Mouse (Mus musculus) kidney, adult 2 months (tissue): ENCODE data around the gene Dnah2. TPM values are rescaled to one million over a fixed set of nuclear protein-coding genes. Genes with fewer than 3 reads are reported as not detected.

Source experiments
- DNase-seq: peaks from one replicate; pipeline ENCODE4 v3.0.0; 2021
- H3K27ac ChIP-seq: fragments of 200-500 bp; 2 replicates; pipeline ENCODE4 v1.5.1; 2012; ENCODE audit warnings: low read depth, low read length, control low read depth, inconsistent platforms; ENCODE audit not compliant: insufficient read depth
- H3K27me3 ChIP-seq: fragments of 200-500 bp; replicated peaks from 2 replicates; pipeline ENCODE4 v1.6.1; 2012; ENCODE audit warnings: mild to moderate bottlenecking, moderate library complexity, low read length, inconsistent platforms; ENCODE audit not compliant: control insufficient read depth, insufficient read depth
- H3K36me3 ChIP-seq: fragments of 200-500 bp; 2 replicates; pipeline ENCODE4 v1.6.1; 2012; ENCODE audit warnings: mild to moderate bottlenecking, moderate library complexity, low read length, inconsistent platforms; ENCODE audit not compliant: control insufficient read depth, insufficient read depth
- H3K4me1 ChIP-seq: fragments of 200-500 bp; 2 replicates; pipeline ENCODE4 v1.6.1; 2011; ENCODE audit warnings: low read length; ENCODE audit not compliant: control insufficient read depth, insufficient read depth
- H3K4me3 ChIP-seq: fragments of 200-500 bp; 2 replicates; pipeline ENCODE4 v1.5.1; 2011; ENCODE audit warnings: mild to moderate bottlenecking, low read depth, low read length, control low read depth; ENCODE audit not compliant: insufficient read depth
- CTCF ChIP-seq: fragments of 200-500 bp; conservative IDR thresholded peaks from 2 replicates; pipeline ENCODE4 v1.5.1; 2011; ENCODE audit warnings: low read depth, mild to moderate bottlenecking, control low read depth, low read length, moderate library complexity, mixed read lengths; ENCODE audit not compliant: insufficient read depth, insufficient read length
- POLR2A ChIP-seq: fragments of 200-500 bp; IDR thresholded peaks from one replicate; pipeline ENCODE4 v1.6.1; 2011; ENCODE audit warnings: low read depth, low read length, control low read depth
- WGBS: fragments of 180-500 bp; shearing (Covaris S2); methylation state at CpG from one replicate; pipeline ENCODE4 v1.1.7; 2018; 5-methylcytosine and 5-hydroxymethylcytosine counted together
- polyA plus RNA-seq: library from polyadenylated mRNA; depleted of rRNA; stranded (reverse); fragments of >200 nt; gene quantifications from 2 replicates; pipeline ENCODE4 v1.2.3, GENCODE M21; 2012

The Dnah2 gene
- polyA plus RNA-seq, 1 experiment = 0.50 TPM

DNA sequence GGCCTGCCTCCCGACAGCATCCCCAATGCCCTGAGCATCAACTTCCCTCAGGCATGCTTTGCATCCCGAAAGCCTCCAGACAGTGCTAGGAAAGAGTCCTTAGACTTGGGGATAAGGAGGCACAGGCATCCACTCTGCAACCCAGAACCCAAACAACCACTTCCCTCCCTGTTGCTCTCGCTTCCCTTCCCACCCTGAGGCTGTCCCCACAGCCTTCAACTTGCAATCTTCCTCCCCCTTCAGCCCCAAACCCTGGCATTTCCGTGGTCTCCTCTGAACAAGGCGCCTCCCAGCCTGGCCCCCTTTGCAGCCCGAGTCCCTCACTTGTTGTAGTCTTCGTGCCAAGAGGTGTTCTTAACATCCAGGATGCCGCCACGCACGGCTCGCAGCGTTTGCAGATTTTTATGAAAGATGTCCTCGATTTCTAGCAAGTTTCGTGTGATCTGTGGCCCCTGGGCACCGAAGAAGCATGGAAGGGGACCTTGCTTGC lies 32.7 kb downstream of the Dnah2 start:
- WGBS = 65% methylated on average over 15 of the region's 15 CpGs
- no peaks in the 10 kb centered on the region for H3K27me3 ChIP-seq
- TF ChIP-seq CTCF (no peak), POLR2A (no peak)
- no peaks in the 10 kb centered on the region for H3K36me3 ChIP-seq
- H3K27ac ChIP-seq = no peak overlapping the region
- H3K4me3 ChIP-seq = no peak overlapping the region
- DNase-seq = no peak
- H3K4me1 ChIP-seq = no peaks in the 10 kb centered on the region

DNA sequence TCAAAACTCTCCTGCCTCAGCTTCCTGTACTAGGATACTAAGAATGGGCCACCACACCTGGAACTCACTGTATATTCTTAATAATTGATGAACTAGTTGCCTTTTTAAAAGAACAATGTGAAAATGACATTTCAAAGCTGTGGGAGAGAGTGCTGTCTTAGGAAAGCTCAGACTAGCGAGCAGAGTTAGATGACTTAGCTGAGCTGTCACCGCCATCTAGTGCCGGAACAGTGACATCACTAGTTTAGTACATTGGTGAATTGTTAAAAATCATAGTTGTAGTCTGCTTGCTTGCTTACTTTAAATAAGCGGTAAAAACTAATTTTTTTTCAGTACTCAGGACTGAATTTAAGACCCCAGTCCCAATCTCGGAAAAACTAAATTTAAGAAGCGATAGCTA lies 35.1 kb downstream of the Dnah2 start:
- TF ChIP-seq CTCF (peak; percentile 89), POLR2A (no peak)
- Histone ChIP-seq H3K4me1 (no peaks in the 10 kb centered on the region), H3K4me3 (no peak overlapping the region), H3K27ac (no peak overlapping the region), H3K27me3 (no peaks in the 10 kb centered on the region), H3K36me3 (no peaks in the 10 kb centered on the region)
- DNase-seq = peak; percentile 46
- WGBS = 9% methylated on average over 6 of the region's 6 CpGs

DNA sequence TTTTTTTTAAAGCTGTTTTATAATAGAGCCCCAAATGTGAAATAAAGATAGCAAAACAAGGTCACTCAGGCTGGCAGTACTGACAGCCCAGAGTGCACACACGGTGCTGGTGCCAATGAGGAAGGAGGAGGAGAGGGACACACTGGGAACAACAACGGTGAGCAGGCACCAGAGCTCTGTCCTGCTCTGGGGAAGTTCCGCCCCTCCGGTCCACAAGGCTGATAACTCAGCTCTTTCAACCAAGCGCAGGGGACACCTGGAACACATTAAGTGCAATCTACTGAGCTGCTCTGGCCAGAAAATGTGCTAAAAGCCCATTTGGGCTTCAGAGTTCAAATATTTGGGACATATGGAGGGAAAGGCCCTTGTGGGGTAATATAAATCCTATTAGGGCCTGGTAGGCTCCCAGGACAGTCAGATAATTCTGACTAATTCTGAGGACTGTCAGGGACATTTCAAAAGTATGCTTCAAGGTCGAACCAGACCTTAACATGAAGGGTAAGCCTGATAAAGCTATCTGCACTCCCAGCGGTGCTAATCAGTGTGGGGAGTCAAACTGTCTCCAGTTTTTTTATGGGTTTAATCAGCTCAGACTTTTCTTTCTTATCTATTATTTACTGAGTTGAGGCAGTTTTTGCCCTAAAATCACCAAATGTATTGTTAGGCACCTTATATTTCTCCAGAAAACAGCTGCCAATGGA lies 38.0 kb downstream of the Dnah2 start:
- Histone ChIP-seq H3K36me3 (no peaks in the 10 kb centered on the region), H3K27me3 (no peaks in the 10 kb centered on the region), H3K27ac (no peak overlapping the region), H3K4me3 (no peak overlapping the region), H3K4me1 (no peaks in the 10 kb centered on the region)
- 48% methylated on average over 7 of the region's 7 CpGs for WGBS
- DNase-seq = no peak
- TF ChIP-seq POLR2A = no peak
- TF ChIP-seq CTCF = no peak

DNA sequence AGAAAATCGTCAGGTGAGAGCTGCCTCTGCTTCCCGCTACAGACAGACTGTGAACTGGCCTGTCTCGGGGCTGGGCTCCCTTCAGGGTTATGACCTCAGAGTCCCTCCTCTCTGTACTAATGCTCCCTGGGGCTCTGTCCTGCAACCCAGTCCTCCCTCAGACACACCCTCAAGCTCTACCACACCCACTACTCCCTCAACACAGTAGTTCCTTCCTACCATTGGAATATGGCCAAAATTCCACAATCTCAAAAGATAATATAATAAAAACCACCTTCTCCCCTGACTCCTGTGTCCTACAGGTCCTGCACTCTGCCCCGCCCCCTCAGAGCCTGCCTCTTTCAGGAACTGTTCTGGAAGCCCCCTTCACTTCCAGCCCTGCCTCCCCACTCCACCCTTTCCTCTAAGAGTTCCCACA lies 45.0 kb downstream of the Dnah2 start:
- H3K4me3 ChIP-seq = no peak overlapping the region
- H3K27ac ChIP-seq = no peak overlapping the region
- DNase-seq = peak; percentile 7
- H3K4me1 ChIP-seq = no peaks in the 10 kb centered on the region
- WGBS = 44% methylated on average over 4 of the region's 4 CpGs
- TF ChIP-seq POLR2A (no peak), CTCF (no peak)
- no peaks in the 10 kb centered on the region for H3K36me3 ChIP-seq
- H3K27me3 ChIP-seq = no peaks in the 10 kb centered on the region

DNA sequence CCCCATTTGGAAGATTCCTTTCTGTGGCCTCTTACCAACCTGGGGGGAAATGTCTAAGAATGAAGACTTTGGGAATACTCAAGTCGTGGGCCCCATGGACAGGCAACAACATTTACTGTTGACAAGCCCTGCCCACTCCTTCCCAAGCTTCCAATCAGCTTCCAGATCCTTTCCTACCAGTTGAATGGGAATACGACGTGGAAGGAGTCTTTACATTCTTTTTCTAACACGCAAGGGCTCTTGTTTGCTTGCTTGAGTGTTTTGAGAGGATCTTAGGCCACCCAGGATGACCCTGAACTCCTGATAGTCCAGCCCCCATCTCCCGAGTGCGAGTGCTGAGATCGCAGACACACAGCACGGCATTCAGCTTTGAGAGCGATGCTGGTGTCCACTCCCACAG lies 47.4 kb downstream of the Dnah2 start:
- H3K36me3 ChIP-seq = no peaks in the 10 kb centered on the region
- no peaks in the 10 kb centered on the region for H3K4me1 ChIP-seq
- 62% methylated on average over 9 of the region's 9 CpGs for WGBS
- TF ChIP-seq POLR2A = no peak
- TF ChIP-seq CTCF = no peak
- DNase-seq = no peak
- no peak overlapping the region for H3K4me3 ChIP-seq
- no peak overlapping the region for H3K27ac ChIP-seq
- no peaks in the 10 kb centered on the region for H3K27me3 ChIP-seq

DNA sequence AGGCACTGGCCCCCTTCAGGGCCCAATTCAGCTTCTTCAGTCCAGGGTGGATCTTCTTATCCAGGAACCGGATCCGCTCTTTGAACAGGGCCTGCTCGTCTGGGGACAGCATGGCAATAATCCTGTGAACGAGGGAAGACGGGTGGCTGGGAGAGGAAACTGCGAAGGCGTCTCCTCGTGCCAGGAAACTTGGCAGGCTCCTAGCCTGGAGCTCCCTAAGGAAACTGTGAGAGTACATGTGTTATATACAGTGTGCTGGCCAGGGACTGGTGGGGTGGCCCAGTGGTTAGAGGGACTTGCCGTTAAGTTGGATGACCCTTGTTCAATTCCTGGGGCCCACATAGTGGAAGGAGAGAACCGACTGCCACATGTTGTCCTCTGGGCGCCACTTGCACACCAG lies 49.8 kb downstream of the Dnah2 start:
- Histone ChIP-seq H3K36me3 (no peaks in the 10 kb centered on the region), H3K4me1 (no peaks in the 10 kb centered on the region), H3K27me3 (no peaks in the 10 kb centered on the region), H3K27ac (no peak overlapping the region), H3K4me3 (no peak overlapping the region)
- no peak for DNase-seq
- 82% methylated on average over 11 of the region's 11 CpGs for WGBS
- no peak for TF ChIP-seq POLR2A
- TF ChIP-seq CTCF = no peak

DNA sequence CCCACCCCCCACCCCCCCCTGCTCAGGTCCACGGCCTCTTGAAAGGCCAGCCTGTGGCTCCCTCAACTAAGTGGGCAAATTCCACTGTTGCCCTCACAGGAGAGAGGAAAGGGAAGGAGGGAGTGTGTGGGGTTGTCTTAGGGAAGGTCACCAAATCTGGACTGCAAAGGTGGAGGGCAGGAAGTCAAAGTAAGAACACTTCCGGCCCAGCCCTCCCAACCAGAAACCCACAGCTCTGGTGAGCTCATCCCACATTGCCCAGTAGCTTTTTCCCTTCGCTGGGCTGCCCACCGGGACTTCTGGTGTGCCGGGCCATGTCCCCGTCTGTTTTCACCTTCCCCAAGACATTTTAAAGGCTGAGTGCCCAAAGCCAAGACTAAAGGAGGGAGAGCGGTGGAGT lies 57.2 kb downstream of the Dnah2 start:
- Histone ChIP-seq H3K27me3 (no peaks in the 10 kb centered on the region), H3K4me3 (no peak overlapping the region), H3K27ac (no peak overlapping the region), H3K4me1 (no peaks in the 10 kb centered on the region), H3K36me3 (no peaks in the 10 kb centered on the region)
- 64% methylated on average over 7 of the region's 7 CpGs for WGBS
- no peak for DNase-seq
- TF ChIP-seq POLR2A (no peak), CTCF (no peak)
